Mouse (Mus musculus) C2C12 (cell line): ENCODE results near the gene Atp8a2.

Experiments used
- CEBPB ChIP-seq: IDR thresholded peaks from one replicate; pipeline ENCODE4 v1.6.1; 2011; ENCODE audit warnings: low read depth, mild to moderate bottlenecking, control low read depth, moderate library complexity
- CTCF ChIP-seq: IDR thresholded peaks from one replicate; pipeline ENCODE4 v1.5.1; 2011; ENCODE audit not compliant: control insufficient read depth, insufficient read depth, insufficient read length
- FOSL1 ChIP-seq: IDR thresholded peaks from one replicate; pipeline ENCODE4 v1.8.0; 2011; ENCODE audit warnings: mild to moderate bottlenecking, low read length; ENCODE audit not compliant: poor library complexity, insufficient read depth, severe bottlenecking
- MAX ChIP-seq: IDR thresholded peaks from one replicate; pipeline ENCODE4 v1.6.1; 2011; ENCODE audit warnings: mild to moderate bottlenecking, control low read depth
- MYOD1 ChIP-seq: IDR thresholded peaks from one replicate; pipeline ENCODE4 v1.6.1; 2011; ENCODE audit warnings: low read depth; ENCODE audit not compliant: control insufficient read depth, insufficient read length
- MYOG ChIP-seq: IDR thresholded peaks from one replicate; pipeline ENCODE4 v1.6.1; 2011; ENCODE audit not compliant: control insufficient read depth, insufficient read length; ENCODE audit errors: extremely low read depth
- USF1 ChIP-seq: IDR thresholded peaks from one replicate; pipeline ENCODE4 v1.6.1; 2011; ENCODE audit warnings: low read depth, mild to moderate bottlenecking, control low read depth, moderate library complexity

GRCm38 (mm10) chr14:59592593-59592992, 604.4 kb downstream of the Atp8a2 start:
- no peak for TF ChIP-seq CTCF
- TF ChIP-seq MYOD1: no peak
- no peak for TF ChIP-seq USF1
- no peak for TF ChIP-seq MYOG
- no peak for TF ChIP-seq MAX
- TF ChIP-seq FOSL1: no peak
- no peak for TF ChIP-seq CEBPB
